Mouse (Mus musculus) right cerebral cortex, adult 2 months (tissue): ENCODE measurements around the gene Fam107b.

Experiments used
- DNase-seq, 2 experiments: peaks; one replicate each; pipeline ENCODE4 v3.0.0; 2021 to 2022; ENCODE audit warnings: low spot score in 2 of 2

Fam107b gene

DNA sequence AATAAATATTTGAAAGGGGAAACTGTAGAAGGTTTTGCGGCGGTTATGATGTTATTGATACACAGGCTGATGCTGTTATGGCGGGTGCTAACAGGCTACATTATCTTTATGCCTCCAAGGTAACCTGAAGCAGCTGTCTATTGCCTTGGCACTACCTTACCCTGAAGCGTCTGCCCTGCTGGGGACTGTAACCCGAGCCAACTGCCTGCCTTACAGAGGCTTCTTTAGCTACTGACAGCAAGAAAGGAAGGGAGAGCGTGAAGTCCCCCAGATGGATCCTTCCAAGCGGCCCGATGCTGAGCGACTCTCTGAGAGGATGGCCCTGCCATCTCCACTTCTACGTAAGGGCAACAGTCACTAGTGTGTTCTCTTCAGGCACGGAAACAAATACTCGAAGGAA, at the start of gene Fam107b:
TSS of gene Fam107b (plus strand) at position 303 of the 400 bp plus-strand sequence.
- DNase-seq = no peak

DNA sequence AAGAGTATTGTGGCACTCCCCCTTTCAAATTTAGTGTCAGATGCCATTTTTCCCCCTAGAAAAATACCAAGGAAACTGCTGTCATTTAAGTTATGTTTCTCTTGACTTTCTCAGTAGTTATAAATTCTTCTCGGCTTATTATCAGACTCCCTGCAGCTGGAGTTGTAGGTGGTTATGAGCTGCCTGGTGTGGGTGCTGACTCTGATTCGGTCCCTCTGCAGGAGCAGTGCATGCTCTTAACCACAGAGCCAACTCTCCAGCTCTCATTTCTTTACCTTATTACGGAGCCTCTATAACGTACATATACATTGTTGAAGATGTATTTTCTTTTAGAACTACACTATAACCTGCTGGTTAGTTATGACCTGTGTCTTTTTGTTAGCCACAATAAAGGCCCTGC, 47.7 kb upstream of the Fam107b start:
- DNase-seq = no peak

DNA sequence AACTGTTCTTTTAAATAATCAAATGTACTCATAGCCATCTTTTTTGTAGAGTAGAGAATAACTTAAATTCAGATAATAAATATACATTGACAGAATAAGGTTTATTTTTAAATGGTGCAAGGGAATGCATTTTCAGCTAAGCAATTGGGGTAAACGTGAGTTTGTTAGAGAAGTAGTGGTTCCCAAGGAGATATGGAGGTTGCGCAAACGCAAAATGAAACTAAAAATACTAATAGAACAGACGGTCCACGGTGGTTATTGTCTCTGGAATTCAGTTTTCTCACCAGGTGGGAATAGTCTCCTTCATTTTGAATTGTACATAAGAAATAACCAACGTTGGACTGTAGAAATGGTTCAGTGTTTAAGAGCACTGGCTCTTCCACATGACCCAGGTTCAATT, 44.0 kb upstream of the Fam107b start:
- no peak for DNase-seq

DNA sequence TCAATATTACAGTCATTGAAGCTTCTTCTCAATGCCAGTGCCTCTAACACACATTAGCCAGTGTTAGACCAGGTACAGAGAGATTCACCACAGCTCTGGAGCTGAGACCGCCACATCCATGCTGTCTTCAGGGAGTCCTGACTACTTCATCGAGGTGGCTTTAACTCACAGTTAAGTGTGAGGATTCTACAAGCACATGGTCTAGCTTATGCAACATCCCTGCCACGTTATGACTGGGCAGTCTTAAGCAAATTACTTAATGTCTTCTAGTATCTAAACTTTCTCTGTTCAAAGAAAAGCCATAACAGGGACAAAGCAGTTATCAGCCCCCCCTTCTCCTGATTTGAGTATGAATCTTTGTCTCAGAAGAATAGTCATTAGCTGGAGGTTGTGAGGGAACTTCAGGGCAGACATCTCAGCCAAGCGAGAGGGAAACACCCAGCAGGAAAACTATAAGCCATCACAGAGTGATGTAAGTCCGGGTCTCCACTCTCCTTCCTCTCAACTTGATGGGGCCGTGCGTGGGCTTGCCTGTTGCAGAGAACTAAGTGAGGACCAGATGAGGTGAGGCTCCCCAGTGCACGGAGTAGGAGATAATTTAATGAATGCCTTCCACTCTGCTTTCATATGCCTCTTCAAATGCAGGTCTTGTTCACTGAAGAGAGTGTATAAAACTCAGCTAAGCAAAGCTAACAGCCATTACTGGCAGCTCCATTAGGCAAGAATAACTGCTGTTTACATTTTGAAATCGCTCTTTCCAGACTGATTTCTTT, 28.8 kb upstream of the Fam107b start:
- DNase-seq = no peak

DNA sequence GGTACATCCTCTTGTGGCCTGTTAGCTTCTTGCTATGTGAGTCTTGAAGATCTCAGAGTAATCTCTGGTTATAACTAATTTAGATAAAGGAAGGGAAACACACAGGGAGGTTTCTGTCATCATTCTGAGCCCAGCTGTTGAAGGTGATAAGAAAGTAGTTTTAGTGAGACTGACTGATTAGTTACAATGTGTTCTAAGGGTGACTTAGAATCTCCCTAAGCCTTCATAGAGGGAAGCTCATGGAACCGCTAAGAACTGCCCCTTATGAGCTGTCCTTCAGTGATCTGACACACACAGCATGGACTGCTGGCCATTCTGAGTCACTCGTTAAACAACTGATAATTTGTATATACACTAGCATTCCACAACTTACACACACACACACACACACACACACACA, 24.2 kb upstream of the Fam107b start:
- DNase-seq = no peak

DNA sequence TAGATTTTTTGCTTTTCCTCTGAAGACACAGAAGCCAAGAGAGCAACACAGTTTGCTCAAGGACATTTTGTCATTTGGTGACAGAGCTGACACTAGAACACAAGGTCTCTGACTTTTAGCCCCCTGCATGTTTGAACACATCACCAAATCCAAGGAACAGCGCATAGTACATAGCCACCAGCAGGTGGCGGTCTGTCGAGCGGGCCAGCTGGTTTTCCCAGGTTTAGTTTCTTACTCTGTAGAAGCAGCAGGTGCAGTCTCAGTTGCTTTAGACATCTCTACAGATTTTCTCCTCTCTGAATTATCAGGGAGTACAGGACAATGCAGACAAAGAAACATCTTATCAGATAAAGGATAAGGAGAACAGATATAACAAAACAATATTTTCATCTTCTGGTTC, 23.7 kb upstream of the Fam107b start:
- peak; percentile 49 to 54 for DNase-seq

DNA sequence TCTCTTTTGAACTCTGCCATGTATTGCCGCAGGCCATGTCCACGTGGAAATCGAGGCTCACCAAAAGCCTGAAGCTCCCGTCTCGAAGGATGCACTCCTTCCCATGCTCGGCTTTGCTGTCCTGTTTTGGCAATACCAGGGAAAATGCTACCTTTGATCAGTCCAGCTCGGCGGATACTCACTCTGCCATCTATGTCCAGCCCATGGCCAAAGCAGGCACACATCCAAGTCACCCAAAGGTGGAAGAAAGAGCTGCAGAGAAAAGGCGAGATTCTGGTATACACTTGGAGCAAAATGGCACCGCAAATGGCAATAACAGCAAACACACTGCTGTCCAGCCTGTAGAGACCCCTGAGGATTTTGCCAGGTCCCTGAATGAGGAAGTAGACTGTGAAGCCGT, 318 bp downstream of the Fam107b start:
- DNase-seq = no peak

DNA sequence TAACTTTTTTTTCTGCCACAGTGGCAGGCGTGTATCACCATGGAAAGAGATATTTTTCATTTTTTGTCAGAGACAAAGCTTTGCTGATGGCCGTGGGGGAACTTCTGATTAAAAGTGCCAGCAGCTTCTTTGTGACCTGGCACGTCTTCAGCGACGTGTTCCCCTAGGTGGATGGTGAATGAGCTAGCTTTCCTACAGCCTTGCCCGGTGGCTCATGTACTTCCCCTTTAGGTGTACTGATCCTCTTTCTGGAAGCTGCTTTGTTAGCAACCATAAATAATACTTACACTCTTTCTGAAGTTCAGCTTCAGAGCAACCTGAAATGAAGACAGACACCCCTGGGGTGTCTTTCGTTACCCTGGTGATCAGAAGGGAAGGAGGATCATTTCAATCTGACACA, 3.6 kb downstream of the Fam107b start:
- no peak for DNase-seq

DNA sequence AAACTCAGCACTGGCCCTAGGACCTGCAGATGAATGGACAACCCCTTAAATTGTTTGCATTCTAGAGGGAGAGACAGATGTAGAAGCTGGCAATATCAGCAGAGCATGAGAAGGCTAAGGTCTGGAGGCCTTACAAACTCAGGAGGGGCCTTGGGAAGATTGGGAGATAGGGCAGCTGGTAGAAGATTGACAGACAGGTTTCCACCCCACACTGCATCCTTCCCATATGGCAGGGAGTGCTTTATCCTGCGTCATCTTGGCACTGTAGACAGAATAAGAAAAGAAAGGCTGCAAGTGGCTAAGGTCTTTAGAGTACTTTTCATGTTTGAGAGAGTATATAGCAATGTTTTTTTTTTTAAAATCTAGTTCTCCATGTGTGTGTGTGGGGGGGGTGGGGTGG, 4.9 kb downstream of the Fam107b start:
- no peak for DNase-seq

DNA sequence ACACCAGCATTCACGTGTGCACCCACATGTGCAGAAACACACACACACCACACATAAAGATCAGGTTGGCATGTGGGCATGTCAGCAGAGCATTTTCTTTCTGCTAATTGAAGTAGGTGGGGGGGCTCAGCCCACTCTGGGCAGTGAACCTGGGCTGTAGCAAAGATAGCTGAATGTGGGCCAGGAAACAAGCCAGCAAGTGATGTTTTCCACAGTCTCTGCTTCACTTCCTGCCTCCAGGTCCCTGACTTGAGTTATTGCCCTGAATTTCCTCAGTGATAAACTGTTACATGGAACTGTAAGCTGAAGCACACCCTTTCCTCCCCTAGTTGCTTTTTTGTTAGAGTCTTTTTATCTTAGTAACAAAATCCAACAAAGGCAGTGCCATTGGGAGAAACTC, 6.1 kb downstream of the Fam107b start:
- no peak for DNase-seq

DNA sequence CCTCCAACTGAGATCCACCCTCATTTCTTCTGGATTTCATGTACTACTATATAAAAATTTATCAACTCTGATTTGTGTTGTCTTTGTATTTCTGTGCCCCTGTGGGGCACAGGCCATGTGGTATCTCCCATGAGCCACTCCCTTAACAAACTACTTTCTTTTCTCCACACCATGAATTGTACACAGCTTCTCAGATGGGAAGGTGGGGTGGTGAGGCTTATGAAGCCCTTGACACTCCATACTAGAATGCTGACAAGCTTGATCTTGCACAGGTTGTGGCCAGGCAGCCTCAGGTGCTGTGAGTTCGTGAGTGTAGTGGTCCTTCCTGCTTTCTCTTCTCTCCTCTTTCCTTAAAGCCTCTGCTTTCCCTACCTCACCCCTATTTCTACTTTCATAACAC, 6.9 kb downstream of the Fam107b start:
- no peak for DNase-seq

DNA sequence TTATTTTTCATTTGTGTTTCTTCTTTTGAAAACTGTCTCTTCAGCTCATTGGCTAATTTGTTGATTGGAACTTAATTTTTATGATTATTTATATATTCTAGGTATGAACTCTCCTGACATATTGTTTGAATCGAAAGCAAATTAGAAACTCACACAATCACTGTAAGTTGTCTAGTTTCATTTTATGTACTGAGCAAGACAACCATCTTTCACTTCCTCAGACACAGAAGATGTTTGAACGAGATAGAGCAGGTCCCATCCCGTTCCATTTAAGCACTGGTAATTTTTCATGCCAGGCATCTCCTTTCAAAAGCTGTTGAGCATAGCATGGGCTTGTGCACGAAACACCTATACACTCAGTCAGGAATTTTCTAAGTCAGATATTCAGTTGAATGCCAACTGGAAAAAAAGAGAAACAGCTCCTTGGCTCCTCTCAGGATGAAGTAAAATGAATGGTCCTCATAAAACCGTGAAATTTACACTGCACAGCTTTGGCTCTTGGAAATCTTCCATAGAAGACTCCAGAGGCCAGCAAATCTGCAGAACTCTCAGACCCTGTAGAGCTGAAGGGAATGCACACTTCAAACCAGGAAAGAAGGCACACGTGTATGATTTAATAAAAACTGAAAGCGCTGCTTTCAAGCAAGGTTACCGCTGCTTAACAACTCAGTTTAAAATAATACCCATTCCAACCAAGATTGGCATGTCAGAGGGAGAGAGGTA, 8.1 kb downstream of the Fam107b start:
- DNase-seq = no peak

DNA sequence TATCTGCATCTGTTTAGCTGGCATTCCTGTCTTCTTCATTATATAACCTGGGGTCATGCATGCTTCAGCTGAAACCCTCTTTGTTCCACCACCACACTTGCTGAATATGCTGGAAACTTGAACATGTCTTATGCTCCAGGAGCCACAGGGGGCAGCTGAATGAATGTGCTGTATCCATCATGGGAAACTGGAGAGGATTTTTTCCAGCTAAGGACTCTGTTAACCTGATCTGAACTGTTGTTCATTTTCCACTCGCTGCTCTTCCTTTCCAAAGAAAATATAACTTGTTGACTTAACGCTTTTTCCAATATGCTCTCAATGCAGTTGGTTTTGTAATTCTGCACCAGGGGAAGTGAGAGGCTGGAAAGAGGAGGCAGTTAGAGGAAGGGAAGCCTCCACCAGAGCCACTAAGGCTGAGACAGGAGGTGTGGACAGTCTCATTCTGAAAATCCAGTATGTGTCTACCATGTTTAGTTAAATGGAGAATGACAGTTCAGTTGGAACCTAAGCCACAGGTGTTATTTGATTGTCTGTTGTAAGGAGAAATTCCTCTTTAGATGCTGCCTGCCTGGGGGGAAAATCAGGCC, 9.1 kb downstream of the Fam107b start:
- DNase-seq = no peak

DNA sequence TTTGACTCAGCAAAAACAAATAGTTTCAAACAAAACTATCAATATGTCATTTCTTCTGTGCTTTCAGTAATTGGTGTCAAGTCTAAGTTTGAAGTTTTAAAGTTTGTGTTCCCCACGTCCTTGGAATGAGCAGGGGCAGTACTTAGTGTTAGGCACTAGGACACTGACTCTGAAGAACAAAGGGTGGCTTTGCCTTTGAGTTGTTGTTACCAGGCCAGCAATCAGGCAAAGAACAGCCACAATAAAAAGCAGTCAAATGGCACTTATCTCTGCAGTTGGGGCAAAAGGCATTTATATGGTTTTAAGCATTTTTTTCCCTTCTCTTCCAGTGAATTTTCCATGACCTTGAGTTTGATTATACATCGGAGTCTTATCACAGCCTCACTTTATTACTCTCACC, 12.5 kb downstream of the Fam107b start:
- DNase-seq = no peak

DNA sequence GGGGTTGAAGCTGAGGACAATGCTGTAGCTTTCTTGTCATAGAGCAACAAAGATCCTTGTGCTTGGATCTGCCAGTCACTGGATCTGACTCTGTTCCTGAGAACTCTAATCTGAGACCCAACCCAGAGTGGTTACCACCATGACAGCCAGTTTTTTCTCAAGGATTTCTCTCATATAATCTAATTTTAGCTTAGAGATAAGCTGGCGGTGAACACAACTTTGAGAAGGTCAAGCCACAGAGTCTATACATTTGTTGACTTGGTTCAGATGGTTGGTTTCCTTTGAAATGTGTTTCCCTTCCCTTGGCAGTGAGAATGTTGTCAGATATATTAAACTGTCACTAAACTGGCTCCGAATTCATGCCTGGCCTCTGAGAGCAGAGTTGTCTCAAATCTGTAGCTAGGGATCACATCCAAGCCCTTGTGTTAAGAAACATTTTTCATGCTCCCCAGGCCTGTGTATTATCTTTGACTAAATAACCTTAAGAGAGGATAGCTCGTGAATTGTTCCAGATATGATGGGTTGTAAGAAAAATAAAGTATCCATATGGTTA, 15.0 kb downstream of the Fam107b start:
- no peak for DNase-seq

DNA sequence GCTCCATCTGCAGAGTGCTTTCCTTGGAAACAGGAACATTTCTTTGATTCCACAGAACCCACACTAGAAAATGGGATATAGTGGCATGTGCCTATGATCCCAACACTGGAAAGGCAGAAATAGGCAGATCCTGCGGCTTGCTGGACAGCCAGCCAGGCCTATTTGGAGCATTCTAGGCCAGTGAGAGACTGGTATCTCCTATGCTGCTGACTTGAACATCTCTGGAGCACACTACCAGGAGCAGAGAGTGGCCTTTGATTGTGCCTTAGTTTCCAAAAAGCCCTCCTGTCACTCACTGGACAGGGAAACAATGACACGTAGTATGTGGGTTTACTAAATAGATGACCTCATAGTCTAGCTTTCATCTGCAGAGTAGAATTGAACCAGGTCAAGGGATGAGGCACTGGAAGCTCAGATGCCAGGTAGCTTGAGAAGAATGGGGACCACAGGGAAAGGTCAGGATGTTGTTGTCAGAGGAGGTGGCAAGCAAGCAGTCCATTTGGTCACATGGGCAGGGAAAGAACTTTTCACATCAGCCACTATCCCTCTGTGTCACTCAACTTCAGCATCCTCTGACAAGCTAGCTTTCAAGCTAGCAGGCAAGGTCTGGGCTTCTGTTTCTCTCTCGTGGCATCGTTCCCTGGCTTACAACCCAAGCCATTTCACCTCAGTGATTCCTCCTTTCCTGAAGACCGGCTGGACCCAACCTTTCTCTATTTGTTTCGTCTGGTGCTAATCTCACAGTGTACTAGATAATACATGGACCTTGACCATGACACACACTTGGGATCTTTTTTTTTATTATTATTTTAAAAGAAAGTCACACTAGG, 20.0 kb downstream of the Fam107b start:
- DNase-seq = no peak

DNA sequence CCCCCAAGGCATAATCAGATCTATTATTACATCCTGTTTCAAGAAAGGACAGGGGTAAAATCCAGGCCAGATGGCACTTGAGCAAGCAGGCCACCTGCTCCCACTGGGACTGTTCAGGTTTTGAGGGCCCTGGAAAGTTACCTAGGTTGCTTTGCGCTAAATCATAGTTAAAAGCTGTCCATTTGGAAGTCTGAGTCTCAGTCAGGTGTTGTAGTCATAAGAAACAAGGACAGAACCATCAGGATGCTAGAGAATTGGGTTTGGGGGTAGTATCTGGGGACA, 20.6 kb downstream of the Fam107b start:
- no peak for DNase-seq

DNA sequence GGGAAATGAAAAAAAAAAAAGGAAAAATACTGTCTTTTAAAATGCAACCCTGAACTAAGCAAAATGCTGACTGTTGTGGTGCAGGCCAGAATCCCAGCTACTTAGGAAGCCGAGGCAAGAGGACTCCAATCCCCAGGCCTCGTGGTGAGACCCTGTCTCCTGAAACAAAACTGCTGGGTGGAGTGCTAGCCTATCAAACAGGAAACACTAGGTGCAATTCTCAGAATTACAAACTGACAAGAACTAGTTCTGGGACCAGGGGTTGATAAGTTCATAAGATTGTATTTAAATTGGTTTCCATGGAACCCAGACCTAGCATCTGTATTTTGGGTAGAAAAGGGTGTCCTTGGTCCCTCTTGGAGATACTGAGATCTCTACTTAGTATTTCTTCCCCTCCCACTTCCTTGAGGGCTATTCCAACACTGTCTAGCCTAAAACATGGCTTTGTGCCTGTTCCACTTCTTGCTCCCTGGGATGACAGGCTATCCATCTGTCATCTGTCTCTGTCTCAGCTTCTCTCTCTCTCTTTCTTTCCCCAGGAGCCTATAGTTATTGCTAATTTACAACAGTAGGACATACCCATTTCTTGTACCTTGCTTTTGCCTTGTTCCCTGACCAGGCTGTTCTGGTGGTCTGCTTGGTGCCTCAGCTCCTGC, 24.5 kb downstream of the Fam107b start:
- no peak for DNase-seq

DNA sequence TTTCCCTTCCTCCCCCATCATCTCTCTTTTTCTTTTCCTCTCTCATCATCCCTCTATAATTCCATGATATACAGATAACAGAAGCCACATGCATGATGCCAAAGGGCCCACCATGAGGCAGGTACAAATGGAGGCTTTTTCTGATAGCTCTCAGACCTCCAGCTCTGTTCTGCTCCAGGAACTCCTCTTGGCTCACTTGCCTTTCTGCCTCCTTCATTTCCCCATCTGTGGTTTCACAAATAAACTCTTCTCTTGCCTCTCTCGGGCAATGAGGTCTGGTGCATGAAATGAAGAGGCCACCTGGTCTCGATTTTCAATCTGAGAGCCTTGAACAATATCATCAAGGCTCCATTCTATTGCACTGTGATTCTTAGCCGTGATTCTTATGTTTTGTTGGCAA, 30.1 kb downstream of the Fam107b start:
- DNase-seq = no peak

DNA sequence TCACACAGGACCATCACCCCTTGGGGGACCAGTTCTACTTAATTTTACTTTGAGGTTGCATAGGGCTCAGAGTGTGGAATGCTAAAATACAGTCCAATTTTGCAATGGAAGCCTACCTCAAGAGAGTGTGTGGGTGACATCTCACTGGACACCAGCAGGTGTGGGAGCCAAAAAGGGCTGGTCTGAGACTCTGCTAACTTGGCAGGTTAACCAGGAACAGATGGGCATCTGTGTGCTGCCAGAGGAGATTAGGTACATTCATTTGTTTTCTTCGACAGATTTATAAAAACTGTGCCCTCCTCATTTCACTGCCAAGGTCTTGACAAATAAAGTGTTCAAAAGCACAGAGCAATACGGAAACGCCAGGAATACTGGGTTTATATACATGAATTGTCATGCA, 32.3 kb downstream of the Fam107b start:
- DNase-seq = no peak

DNA sequence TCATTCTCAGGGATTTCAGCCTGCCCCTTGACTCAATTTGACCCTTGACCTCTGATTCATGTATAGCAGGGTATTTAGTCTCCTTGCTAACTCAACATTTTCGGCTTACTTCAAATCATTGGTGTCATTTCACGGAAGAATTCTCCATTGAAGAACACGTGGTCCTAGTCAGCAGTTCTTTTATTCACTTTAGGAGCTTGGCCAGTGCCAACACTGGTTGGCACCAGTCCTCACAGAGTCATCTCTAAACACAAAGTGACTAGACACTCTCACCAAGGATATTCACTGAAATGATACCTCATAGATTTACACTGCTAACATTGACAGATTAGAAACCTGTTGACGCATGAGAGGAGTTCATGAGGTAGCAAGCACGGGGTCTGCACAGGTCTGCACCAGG, 32.9 kb downstream of the Fam107b start:
- DNase-seq = no peak
